Mouse (Mus musculus) heart, adult 2 months (tissue): Measurements from ENCODE around the gene Selenon.

Source experiments
- CTCF ChIP-seq: fragments of 200-600 bp; IDR thresholded peaks from 2 replicates; pipeline ENCODE4 v1.8.1; 2022; ENCODE audit warnings: antibody characterized with exemption, mild to moderate bottlenecking, moderate library complexity
- EP300 ChIP-seq: fragments of 200-500 bp; IDR thresholded peaks from 2 replicates; pipeline ENCODE4 v1.6.1; 2011; ENCODE audit warnings: low read depth, low read length, control low read depth; ENCODE audit not compliant: insufficient read depth

GRCm38 (mm10) chr4:134517719-134518118 is 34.2 kb downstream of the Selenon start:
- TF ChIP-seq CTCF (no peak), EP300 (no peak)
